Mouse (Mus musculus) lung, embryonic 14.5 days (tissue): ENCODE data around the gene Smoc2. TPM values are rescaled to one million over a fixed set of nuclear protein-coding genes. Genes with fewer than 3 reads are reported as not detected.

ENCODE experiments used
- ATAC-seq: fragments of 200-750 bp; cut with Nextera tagmentation; 2 replicates; pipeline ENCODE4 v1.8.0; 2017; ENCODE audit warnings: mild to moderate bottlenecking, moderate TSS enrichment, moderate library complexity; ENCODE audit not compliant: insufficient read depth
- DNase-seq: peaks from one replicate; pipeline ENCODE4 v3.0.0-alpha.2; 2015
- H3K27ac ChIP-seq: fragments of 300-500 bp; sonication (generic); 2 replicates; pipeline ENCODE4 v1.5.1; 2014; ENCODE audit warnings: low read depth, mild to moderate bottlenecking, moderate library complexity
- H3K27me3 ChIP-seq: fragments of 300-500 bp; sonication (generic); 2 replicates; pipeline ENCODE4 v1.6.1; 2014; ENCODE audit warnings: low read length, control low read depth; ENCODE audit not compliant: insufficient read depth
- H3K36me3 ChIP-seq: fragments of 300-500 bp; sonication (generic); 2 replicates; pipeline ENCODE4 v1.6.1; 2014; ENCODE audit warnings: control low read depth; ENCODE audit not compliant: insufficient read depth
- H3K4me1 ChIP-seq: fragments of 300-500 bp; sonication (generic); 2 replicates; pipeline ENCODE4 v1.6.1; 2014; ENCODE audit warnings: antibody characterized with exemption, control low read depth; ENCODE audit not compliant: insufficient read depth
- H3K4me2 ChIP-seq: fragments of 300-500 bp; sonication (generic); 2 replicates; pipeline ENCODE4 v1.6.1; 2014; ENCODE audit warnings: mild to moderate bottlenecking
- H3K4me3 ChIP-seq: fragments of 300-500 bp; sonication (generic); 2 replicates; pipeline ENCODE4 v1.5.1; 2014; ENCODE audit warnings: low read depth, low read length
- H3K9ac ChIP-seq: fragments of 300-500 bp; sonication (generic); 2 replicates; pipeline ENCODE4 v1.6.1; 2014
- H3K9me3 ChIP-seq: fragments of 300-500 bp; sonication (generic); 2 replicates; pipeline ENCODE4 v1.6.1; 2016; ENCODE audit warnings: low read depth, low read length, control low read depth
- CTCF ChIP-seq: IDR thresholded peaks from 2 replicates; pipeline ENCODE4 v1.5.1; 2016; ENCODE audit warnings: antibody characterized with exemption, low read depth
- WGBS: fragments of 180-500 bp; shearing (Covaris S2); extraction: QIAGEN DNeasy Blood & Tissue Kit; methylation state at CpG from one replicate; pipeline ENCODE4 v1.1.7; 2014; 5-methylcytosine and 5-hydroxymethylcytosine counted together
- polyA plus RNA-seq: library from polyadenylated mRNA; unstranded; fragments of >200 nt; fragmentation: Nextera tagmentation; extraction: Ambion mirVana; gene quantifications from 2 replicates; pipeline ENCODE4 v1.2.1, GENCODE M21; 2014

Smoc2 gene
- polyA plus RNA-seq, 1 experiment from 2014 or later = 92.5 TPM

DNA sequence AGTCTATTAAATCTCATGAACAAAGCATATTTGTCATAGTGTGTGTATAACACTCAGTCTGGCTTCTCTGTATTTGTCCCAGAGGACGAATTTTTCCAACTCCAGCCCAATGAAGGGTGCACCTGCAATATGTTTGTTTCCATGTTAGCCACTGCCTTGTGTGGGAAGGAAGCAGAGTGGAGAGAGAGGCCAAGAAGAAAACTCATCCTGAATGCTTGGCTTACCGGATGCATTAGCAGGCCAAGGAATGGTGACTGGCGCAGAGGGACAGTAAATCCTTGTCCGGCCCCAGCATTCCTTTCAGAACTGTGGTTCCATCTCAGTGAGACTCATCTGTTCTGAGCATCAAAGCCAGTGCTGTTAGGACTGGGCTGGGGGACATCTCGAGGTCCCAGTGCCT lies 21.1 kb downstream of the Smoc2 start:
- no peaks in the 10 kb centered on the region for H3K36me3 ChIP-seq
- 83% methylated on average over 5 of the region's 5 CpGs for WGBS
- TF ChIP-seq CTCF = no peak
- H3K27ac ChIP-seq = no peak overlapping the region
- DNase-seq (no peak), ATAC-seq (no peak)
- no peak overlapping the region for H3K4me3 ChIP-seq
- no peak overlapping the region for H3K9ac ChIP-seq
- H3K27me3 ChIP-seq = no peaks in the 10 kb centered on the region
- H3K4me1 ChIP-seq = no peaks in the 10 kb centered on the region
- no peak overlapping the region for H3K4me2 ChIP-seq
- H3K9me3 ChIP-seq = peaks cover 3% of the 10 kb centered on the region; the same call in 1 of the 2 replicates

DNA sequence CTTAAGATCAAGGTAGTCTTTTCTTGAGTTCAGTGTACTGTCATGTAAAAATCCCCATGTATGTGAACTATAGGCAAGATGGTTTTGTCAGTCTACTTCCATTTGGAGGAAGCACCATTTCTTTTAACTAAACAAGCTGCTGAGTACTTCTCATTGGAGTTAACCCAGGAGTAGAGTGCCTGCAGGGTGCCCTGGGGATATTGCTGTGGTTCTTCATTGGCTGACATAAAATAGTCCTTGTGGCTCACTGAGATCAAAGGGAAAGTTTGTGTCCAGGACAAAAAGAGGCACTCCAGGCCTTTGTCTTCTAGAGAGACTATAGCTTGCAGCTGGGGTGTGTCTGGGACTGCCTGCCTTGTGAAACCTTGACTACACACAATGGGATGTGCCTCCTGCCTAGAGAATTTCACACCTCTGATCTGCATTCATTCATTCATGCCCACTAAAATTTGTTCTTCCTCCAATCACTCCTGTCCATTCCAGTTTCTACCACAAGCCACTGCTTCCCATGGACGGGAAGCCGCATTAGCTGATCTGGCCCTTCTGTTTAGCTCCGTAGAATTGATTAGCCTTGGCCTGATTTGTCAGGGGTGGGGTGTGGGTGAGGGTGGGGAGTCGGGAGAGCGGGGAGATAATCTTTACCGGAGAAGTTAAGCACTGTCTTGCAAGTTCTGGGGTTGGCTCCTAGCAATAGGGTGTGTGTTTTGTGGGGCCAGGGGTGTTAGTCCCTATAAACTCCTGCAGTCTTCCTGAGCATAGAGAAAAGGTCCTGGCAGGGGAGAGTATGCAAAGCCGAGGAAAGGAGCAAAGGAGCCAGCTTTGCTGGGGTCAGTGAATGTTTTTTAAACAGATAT lies 22.4 kb downstream of the Smoc2 start:
- peaks cover 3% of the 10 kb centered on the region; the same call in 1 of the 2 replicates for H3K9me3 ChIP-seq
- H3K36me3 ChIP-seq = no peaks in the 10 kb centered on the region
- TF ChIP-seq CTCF = no peak
- H3K27me3 ChIP-seq = no peaks in the 10 kb centered on the region
- ATAC-seq = no peak
- H3K4me2 ChIP-seq = no peak overlapping the region
- H3K4me1 ChIP-seq = no peaks in the 10 kb centered on the region
- DNase-seq = no peak
- 42% methylated on average over 7 of the region's 7 CpGs for WGBS
- H3K27ac ChIP-seq = no peak overlapping the region
- H3K4me3 ChIP-seq = no peak overlapping the region
- H3K9ac ChIP-seq = no peak overlapping the region

GRCm38 (mm10) chr17:14302356-14302755 lies 23.1 kb downstream of the Smoc2 start:
- Histone ChIP-seq H3K9ac (no peak overlapping the region), H3K27ac (no peak overlapping the region), H3K4me2 (no peak overlapping the region), H3K27me3 (no peaks in the 10 kb centered on the region), H3K4me3 (no peak overlapping the region), H3K9me3 (peaks cover 3% of the 10 kb centered on the region; the same call in 1 of the 2 replicates), H3K4me1 (no peaks in the 10 kb centered on the region), H3K36me3 (no peaks in the 10 kb centered on the region)
- 45% methylated on average over 6 of the region's 6 CpGs for WGBS
- ATAC-seq = no peak
- no peak for DNase-seq
- TF ChIP-seq CTCF = no peak

- no peak overlapping the region for H3K4me3 ChIP-seq
- no peaks in the 10 kb centered on the region for H3K4me1 ChIP-seq
- H3K9ac ChIP-seq = no peak overlapping the region
- ATAC-seq = no peak
- 97% methylated on average over 6 of the region's 6 CpGs for WGBS
- H3K36me3 ChIP-seq = no peaks in the 10 kb centered on the region
- no peak for DNase-seq
- H3K27me3 ChIP-seq = no peaks in the 10 kb centered on the region
- no peak overlapping the region for H3K27ac ChIP-seq
- no peak overlapping the region for H3K4me2 ChIP-seq
- TF ChIP-seq CTCF = peak; percentile 45
- peaks cover 3% of the 10 kb centered on the region; the same call in 1 of the 2 replicates for H3K9me3 ChIP-seq
Measured at GRCm38 (mm10) chr17:14303722-14304121, 24.4 kb downstream of the Smoc2 start.

DNA sequence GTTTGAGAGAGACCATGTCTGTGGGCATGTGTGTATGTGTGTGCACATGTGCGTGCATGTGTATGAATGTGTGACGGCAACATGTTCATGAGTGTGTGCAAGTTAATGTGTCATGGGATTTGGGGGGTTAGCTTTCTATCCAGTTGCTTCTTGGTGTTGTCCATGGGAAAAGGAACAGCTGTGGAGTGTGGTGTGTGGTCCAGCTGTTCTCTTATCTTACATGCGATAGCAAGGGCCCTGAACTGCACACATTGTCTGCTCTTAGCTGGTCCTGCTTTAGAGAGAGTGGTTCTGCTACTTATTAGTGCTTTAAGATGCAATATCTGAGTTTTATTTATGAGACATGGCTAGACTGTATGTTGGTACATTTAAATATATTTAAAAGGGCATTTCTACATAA lies 30.6 kb downstream of the Smoc2 start:
- Histone ChIP-seq H3K4me2 (no peak overlapping the region), H3K4me3 (no peak overlapping the region), H3K36me3 (no peaks in the 10 kb centered on the region), H3K4me1 (no peaks in the 10 kb centered on the region), H3K9ac (no peak overlapping the region), H3K9me3 (no peaks in the 10 kb centered on the region), H3K27ac (no peak overlapping the region), H3K27me3 (no peaks in the 10 kb centered on the region)
- 46% methylated on average over 3 of the region's 3 CpGs for WGBS
- TF ChIP-seq CTCF = no peak
- peak; percentile 21 for DNase-seq
- no peak for ATAC-seq

DNA sequence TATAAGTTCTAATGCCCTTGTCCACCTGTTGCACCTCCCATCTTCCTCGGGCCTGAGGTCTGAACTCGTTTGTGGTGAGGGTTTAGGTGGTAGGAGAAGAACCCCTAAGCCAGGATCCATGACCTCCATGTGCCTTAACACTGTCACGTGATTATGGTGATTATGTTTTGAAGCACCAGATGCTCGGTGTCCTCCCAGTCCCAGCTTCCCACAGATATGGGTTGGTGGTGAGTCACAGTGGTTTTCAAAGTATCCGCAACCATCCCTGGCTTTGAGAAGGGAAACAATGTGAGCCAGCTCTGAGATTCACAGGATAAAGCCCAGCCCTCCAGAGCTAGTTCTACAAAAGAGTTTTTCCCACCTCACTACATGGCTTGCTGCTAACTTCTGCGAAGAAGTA lies 33.1 kb downstream of the Smoc2 start:
- no peaks in the 10 kb centered on the region for H3K9me3 ChIP-seq

DNA sequence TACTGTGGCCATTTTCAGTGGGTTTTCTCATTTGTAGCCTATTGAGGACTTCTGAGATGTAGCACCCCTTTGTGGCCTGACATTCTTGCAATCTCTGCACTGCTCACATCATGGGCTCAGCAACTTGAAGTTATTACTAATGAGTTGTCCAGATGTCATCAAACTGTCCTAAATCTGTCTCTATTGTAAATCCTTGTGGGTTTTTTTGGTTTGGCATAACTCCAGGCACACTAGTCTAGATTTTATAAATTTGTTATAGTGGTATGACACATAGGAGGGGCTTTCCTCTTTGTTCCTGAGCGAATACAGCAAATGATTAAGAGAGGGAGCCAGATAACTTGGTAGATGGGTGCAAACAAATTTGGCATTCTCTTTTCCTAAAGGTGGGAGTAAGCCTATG lies 35.0 kb downstream of the Smoc2 start:
- WGBS = 65% methylated on average over 1 of the region's 1 CpGs

More for the DNA sequence above, 33.1 kb downstream of the Smoc2 start:
- DNase-seq = no peak
- H3K9ac ChIP-seq = no peak overlapping the region
- no peaks in the 10 kb centered on the region for H3K27me3 ChIP-seq
- H3K4me3 ChIP-seq = no peak overlapping the region
- no peak for ATAC-seq
- no peaks in the 10 kb centered on the region for H3K36me3 ChIP-seq
- TF ChIP-seq CTCF = no peak
- no peaks in the 10 kb centered on the region for H3K4me1 ChIP-seq
- WGBS = 76% methylated on average over 6 of the region's 6 CpGs
- no peak overlapping the region for H3K27ac ChIP-seq
- H3K4me2 ChIP-seq = no peak overlapping the region

More for the DNA sequence above, 35.0 kb downstream of the Smoc2 start:
- Histone ChIP-seq H3K27me3 (no peaks in the 10 kb centered on the region), H3K27ac (no peak overlapping the region), H3K4me3 (no peak overlapping the region), H3K4me2 (no peak overlapping the region), H3K9me3 (no peaks in the 10 kb centered on the region), H3K9ac (no peak overlapping the region), H3K36me3 (no peaks in the 10 kb centered on the region), H3K4me1 (no peaks in the 10 kb centered on the region)
- no peak for TF ChIP-seq CTCF
- no peak for ATAC-seq
- no peak for DNase-seq
